Mouse (Mus musculus): ENCODE data around the gene Phactr3.

DNA sequence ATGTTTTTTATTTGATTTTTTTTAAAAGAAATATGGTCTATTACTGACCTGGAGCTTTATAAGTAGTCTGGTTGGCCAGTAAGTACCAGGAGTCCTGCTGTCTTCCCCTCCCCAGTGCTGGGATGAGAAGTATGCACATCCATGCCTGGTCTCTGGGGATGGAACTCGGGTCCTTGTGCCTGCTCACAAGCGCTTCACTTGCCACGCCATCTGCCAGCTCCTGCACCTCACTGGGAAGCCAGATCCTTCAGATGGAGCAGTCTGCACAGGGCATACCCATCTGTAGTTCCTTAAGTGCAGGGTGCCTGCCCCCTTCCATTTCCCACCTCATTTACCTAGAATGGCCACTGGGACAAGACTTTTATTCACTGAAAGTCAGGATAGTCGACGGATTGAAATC lies 31.9 kb downstream of the Phactr3 start:
- no peak for TF ChIP-seq CTCF (IDR thresholded peaks at IDR 0.05 in 2 of 3, conservative IDR thresholded peaks at IDR 0.05 in 1 of 3; ENCODE audit: control insufficient read depth in 1 of 3, insufficient read depth in 1 of 3, low read depth in 2 of 3, low read length in 3 of 3, poor library complexity in 1 of 3, severe bottlenecking in 1 of 3)
- no peak for TF ChIP-seq TCF12 (IDR thresholded peaks at IDR 0.05; ENCODE audit: low read depth, low read length)
- TF ChIP-seq MAZ (IDR thresholded peaks at IDR 0.05; ENCODE audit: low read depth, low read length) = no peak
- TF ChIP-seq SIN3A (IDR thresholded peaks at IDR 0.05; ENCODE audit: low read length) = no peak
- no peak for TF ChIP-seq MAX (IDR thresholded peaks at IDR 0.05; ENCODE audit: low read length)
- TF ChIP-seq USF1 (IDR thresholded peaks at IDR 0.05; ENCODE audit: low read depth, low read length) = no peak

All from MEL (cell line).